Mouse (Mus musculus) thymus, adult 18-20 months (tissue): ENCODE measurements around the gene Clnk.
"Not testable (repeated sequence)": the region's sequence is repeated elsewhere in the genome, so short reads cannot be mapped to it uniquely, and the experiment has no call there.

Experiments used
- DNase-seq, 2 experiments: peaks; one replicate each; pipeline ENCODE4 v3.0.0; 2022; ENCODE audit warnings: mixed read lengths in 2 of 2

Clnk gene

GRCm38 (mm10) chr5:38876622-38877021 lies at the start of gene Clnk:
Gene Clnk, minus strand, starts transcription at chr5:38876812.
- DNase-seq: no peak

- no peak for DNase-seq
These were observed 28.7 kb upstream of the Clnk start for GRCm38 (mm10) chr5:38905271-38905670.

- no peak for DNase-seq
These were observed 28.0 kb upstream of the Clnk start for GRCm38 (mm10) chr5:38904528-38905044.

- no peak for DNase-seq
These were observed 26.3 kb upstream of the Clnk start for GRCm38 (mm10) chr5:38902889-38903288.

GRCm38 (mm10) chr5:38899051-38899450 lies 22.4 kb upstream of the Clnk start:
- no peak for DNase-seq

- no peak for DNase-seq
These were observed 12.0 kb upstream of the Clnk start for GRCm38 (mm10) chr5:38888646-38889045.

- DNase-seq: no peak
These were observed 10.1 kb upstream of the Clnk start for GRCm38 (mm10) chr5:38886623-38887275.

- DNase-seq: not testable (repeated sequence)
These were observed 6.0 kb upstream of the Clnk start for GRCm38 (mm10) chr5:38882635-38883034.

GRCm38 (mm10) chr5:38881728-38882620 lies 5.4 kb upstream of the Clnk start:
- no peak for DNase-seq

- no peak for DNase-seq
These were observed 4.8 kb upstream of the Clnk start for GRCm38 (mm10) chr5:38881416-38881727.

- DNase-seq: no peak
These were observed 3.5 kb upstream of the Clnk start for GRCm38 (mm10) chr5:38879989-38880706.

- no peak for DNase-seq
These were observed 1.2 kb downstream of the Clnk start for GRCm38 (mm10) chr5:38875403-38875802.

- DNase-seq: no peak
These were observed 1.7 kb downstream of the Clnk start for GRCm38 (mm10) chr5:38874931-38875330.

- no peak for DNase-seq
These were observed 3.7 kb downstream of the Clnk start for GRCm38 (mm10) chr5:38872906-38873305.

GRCm38 (mm10) chr5:38871591-38871990 lies 5.0 kb downstream of the Clnk start:
- DNase-seq: no peak

GRCm38 (mm10) chr5:38870485-38870884 lies 6.1 kb downstream of the Clnk start:
- no peak for DNase-seq

GRCm38 (mm10) chr5:38869976-38870375 lies 6.6 kb downstream of the Clnk start:
- DNase-seq: no peak

GRCm38 (mm10) chr5:38864624-38865023 lies 12.0 kb downstream of the Clnk start:
- no peak for DNase-seq

GRCm38 (mm10) chr5:38863029-38863428 lies 13.6 kb downstream of the Clnk start:
- DNase-seq: no peak

GRCm38 (mm10) chr5:38862288-38862985 lies 14.2 kb downstream of the Clnk start:
- DNase-seq: no peak

- no peak for DNase-seq
These were observed 18.4 kb downstream of the Clnk start for GRCm38 (mm10) chr5:38858015-38858721.

GRCm38 (mm10) chr5:38857591-38857990 lies 19.0 kb downstream of the Clnk start:
- DNase-seq: no peak
